Mouse (Mus musculus) common myeloid progenitor, adult 5-6 weeks (primary cell): ENCODE measurements at regions not wholly inside any gene's neighbourhood (a gene's known extent, or its start where the extent isn't known, plus 50 kb on each side); places are given as distances from the start of the nearest gene placed in this dataset.
A peak's percentile ranks its signal among the peaks of the same experiment; 100 is the strongest.
"Not testable (repeated sequence)": the region's sequence is repeated elsewhere in the genome, so short reads cannot be mapped to it uniquely, and the experiment has no call there.

Source experiments
- ATAC-seq: replicated peaks from 2 replicates; pipeline ENCODE4 v1.8.0; 2016; ENCODE audit warnings: low read depth, mild to moderate bottlenecking, moderate TSS enrichment, inconsistent platforms; ENCODE audit not compliant: poor library complexity, severe bottlenecking

- ATAC-seq: not testable (repeated sequence)
These were observed 51.8 kb downstream of the Teddm3 start for GRCm38 (mm10) chr16:21102033-21102432.

DNA sequence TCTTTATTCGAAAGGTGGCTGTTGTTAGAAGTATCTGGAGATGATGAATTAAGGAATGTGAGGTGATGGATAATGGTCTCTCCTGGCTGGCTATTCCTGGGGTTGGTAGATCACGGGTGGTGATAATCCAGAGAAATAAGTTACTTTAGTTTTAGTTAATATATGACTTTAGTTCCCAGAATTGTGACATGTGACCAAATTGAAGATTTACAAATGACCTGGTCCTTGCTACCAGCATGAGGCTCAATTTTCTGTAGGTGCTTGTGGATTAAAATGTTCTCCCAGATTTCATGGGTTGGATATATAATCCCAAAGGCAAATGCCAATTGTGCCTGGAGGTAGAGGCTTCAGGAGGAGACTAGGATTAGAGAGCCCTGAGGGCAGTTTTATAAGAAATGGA, 53.7 kb downstream of the Teddm3 start:
- ATAC-seq: not testable (repeated sequence)

DNA sequence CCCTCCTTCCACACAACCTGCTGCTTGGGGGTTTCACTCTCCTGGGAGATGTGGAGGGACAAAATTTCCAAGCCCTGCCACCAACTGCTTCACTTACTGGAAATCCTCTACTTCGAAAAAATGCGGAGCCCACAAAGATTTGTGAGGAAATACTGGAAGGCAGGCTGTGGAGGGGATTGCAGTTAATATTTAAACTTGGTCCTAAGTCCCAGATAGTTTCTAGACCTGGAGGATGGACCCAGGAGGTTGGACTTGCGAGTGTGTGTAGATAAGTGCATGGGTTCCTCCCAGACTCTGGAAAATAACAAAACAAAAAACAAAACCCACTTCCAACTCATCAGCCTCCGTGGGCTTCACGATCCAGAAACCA, 79.0 kb downstream of the Teddm3 start:
- no peak for ATAC-seq

DNA sequence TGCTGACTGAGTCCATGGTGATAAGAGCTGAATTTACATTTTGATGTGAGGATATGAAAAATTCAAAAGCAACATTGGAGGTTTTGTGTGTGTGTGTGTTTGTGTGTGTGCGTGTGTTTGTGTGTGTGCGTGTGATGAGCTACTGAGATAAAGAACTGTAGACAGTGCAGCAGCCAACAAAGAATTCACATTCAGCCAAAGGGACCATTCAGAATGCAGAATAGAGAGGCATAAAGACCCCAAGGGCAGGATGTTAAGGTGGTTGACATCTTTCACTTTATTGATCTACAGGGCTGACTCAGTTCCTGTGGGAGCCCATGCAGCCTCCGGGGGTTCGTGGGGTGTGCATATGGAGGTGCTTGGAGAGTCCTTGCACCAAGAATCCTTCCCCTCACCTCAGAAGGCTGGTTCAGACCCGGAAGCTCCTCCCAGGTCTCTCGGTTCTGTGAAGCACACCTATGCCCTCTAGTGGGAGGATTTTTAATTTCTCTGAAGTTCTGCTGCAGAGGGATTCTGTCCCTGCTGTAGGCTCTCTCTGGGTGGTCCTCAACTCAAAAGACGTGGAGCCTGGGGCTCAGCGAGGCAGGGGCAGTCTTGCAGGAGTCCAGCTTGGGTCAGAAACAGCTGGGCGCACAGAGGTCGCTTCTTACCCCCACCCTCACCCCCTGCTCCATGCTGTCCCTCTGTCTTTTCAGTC, 79.6 kb downstream of the Teddm3 start:
- ATAC-seq: peak; percentile 94

GRCm38 (mm10) chr16:21060211-21060610, 93.6 kb downstream of the Teddm3 start:
- no peak for ATAC-seq

DNA sequence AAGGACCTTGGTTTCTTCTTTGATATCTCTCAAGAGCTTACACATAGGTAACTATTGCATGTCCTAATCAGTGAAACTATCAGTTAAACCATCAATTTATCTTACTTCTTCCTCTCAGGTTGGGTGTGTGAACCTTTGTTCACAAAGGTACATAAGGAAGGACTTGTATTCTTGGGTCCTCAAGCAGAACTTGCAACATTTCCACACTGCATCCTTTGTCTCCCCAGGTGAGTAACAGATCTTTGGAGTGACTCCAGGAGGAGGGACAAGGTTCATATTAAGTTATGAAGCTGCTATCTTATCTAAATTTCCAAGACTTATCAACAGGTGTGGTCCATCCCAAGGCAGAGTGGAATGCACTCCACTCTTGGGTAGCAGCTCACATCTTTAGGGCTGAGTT, 99.0 kb downstream of the Teddm3 start:
- ATAC-seq: no peak

- ATAC-seq: peak; percentile 79
These were observed 131.7 kb downstream of the Teddm3 start for GRCm38 (mm10) chr16:21022087-21022486.

DNA sequence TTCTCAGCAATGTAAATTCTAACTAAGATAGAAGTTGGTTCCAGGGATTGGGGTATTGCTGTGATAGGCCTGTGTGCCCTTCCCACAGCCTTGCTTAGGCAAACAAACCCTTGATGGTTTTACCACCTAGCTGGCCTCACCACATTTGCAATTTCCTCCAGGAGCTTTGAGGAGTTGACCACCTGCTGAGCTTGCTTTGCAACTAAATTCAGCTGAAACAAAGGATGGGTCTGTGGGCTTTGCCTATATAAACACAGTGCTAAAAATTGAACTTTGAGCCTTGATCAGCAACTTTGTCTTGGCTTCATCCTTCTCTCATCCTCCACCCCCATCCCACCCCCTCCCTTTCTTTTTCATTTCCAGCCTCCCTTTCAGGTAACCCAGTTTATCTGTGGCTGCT, 148.9 kb downstream of the Teddm3 start:
- ATAC-seq: no peak

DNA sequence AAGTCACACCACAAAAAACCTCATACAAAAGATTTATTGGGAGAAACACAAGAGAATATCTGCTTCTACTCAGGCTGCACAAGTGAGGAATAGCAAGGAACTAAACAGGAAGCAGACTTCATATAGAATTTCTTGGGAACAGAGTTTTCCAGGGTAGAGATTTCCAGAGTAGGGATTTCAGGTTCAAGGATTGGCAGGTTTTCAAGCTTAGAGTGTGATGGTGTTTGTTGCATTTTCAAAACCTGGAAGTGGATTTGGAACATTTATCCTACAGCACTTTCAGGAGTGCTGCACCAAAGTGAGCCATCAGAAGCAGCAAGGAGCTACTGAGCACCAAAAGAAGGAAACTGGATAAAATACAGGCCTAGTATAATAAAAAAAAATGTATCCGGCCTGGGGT, 152.7 kb downstream of the Teddm3 start:
- no peak for ATAC-seq

DNA sequence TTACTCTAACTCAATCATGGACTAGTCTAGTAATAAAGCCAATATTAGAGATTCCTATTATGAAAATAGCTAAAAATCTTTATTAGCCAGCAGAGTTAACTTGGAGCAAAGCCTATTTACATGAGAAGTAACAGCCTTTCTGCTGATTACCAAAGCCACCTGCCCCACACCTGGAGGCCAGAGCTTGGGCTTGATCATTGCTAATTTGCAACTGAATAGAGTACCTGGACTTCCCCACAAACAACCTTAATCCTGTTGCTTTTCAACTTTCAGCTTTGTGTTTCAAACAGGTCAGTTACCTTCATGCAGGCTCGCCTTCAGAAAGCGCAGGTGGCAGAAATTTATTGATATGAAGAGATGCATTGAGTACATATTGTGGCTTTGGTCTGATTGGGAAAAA, 163.3 kb downstream of the Teddm3 start:
- ATAC-seq: no peak

DNA sequence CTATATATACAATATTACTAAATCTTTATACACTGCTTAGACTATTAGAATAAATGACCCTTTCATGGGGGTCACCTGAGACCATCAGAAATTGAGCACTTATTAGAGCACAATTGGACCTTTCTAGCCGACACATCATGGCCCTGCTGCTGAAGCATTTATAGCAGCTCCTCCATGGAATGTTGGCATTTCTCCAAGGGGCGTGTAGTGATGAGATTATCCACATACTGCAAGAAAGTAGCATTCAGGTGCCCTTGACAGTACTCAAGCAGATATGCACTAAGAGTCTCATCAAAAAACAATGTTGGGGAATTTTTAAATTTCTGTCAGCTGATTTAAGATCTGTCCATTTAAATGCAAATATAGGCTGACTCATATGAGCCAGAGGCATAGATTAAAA, 178.4 kb downstream of the Teddm3 start:
- ATAC-seq: no peak

DNA sequence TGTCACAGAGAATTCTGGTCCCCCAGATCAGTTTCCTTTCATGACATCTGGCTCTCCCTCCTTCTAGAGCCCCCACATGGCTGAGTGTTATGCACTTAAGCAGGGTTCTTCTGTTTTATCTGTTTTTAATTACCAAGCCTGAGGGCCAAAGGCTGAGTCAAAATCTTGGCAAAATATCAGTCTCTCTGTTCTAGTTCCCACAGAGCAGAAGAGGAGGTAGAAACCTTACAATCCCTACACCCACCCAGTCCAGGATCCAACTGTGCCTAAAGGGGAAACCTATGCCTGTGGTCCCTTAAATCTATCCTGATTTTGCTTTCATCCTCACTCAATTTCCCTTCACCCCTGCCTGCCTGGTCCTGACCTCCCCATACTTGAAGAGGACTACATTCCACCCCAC, 181.4 kb downstream of the Teddm3 start:
- no peak for ATAC-seq

GRCm38 (mm10) chr16:20958905-20959304, 194.9 kb downstream of the Teddm3 start:
- no peak for ATAC-seq

GRCm38 (mm10) chr16:20936722-20937121, 202.4 kb upstream of the Thpo start:
- ATAC-seq: no peak

DNA sequence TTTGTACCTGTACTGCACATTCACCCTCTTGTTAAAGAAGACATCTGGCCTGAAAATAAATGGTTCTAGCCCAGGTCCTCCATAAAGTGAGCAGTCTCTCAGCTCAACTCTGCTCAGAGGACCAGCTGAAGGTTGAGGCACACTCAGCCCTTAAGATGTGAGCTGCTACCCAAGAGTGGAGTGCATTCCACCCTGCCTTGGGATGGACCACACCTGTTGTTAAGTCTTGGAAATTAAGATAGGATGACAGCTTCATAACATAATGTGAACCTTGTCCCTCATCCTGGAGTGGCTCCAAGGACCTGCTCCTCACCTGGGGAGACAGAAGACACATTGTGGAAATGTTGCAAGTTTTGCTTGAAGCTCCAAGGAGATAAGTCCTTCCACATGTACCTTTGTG, 200.5 kb upstream of the Thpo start:
- not testable (repeated sequence) for ATAC-seq

DNA sequence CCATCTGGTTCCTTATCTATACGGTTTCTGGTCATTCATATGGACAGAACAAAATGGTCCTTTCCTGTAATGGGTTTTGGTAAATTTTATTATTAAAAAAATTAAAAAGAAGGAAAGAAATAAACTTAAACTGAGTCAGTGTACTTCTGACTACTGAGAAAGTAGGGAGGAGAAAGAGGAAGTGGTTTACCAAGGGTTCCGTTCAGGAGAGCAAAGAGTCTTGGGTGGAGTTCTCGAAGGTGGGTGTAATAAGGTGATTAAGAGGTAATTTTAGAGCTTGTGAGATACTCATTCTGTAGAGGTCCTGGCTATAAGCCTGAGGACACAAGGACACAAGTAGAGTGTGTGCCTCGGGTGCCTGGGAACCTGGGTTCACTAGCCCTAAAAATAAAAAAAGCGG, 195.7 kb upstream of the Thpo start:
- ATAC-seq: 0 out of 2 replicates have a peak, but pooled peaks have one; percentile 63

DNA sequence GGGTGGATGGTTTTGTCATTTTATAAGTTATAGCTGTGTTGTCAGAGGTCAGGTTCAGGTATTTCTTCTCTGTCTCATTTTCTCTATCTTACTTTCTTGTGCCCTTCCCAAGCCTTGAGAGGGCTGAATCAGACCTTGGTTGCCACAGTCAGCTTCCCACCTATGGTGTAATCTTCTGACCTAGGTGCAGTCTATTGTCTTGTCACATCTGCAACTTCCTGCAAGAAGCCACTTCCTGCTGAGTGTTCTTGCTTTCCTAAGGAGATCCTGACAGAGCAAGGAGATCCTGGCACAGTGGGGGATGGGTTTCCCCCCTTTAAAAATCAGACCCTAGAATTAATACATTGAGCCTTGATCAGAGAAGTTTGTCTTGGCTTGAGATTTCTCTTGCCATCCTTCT, 191.5 kb upstream of the Thpo start:
- not testable (repeated sequence) for ATAC-seq

DNA sequence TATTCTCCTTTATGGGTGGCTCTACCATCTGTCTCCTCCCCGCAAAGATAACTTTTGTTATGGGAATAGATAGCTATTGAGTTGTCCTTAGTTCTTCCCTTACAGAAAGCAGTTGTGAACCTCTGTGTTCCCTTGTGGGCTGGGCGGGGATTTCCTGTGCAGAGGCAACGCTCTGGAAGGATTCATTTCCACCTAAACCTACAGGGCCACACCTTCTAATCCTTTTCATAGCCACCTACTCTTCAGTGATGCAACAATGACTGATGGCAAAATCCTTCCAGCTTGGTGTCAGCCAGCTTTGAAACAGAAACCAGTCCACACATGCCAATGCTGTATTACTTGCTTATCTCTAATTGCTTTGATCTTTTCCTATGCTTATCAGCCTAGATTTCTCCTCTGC, 176.6 kb upstream of the Thpo start:
- ATAC-seq: not testable (repeated sequence)

DNA sequence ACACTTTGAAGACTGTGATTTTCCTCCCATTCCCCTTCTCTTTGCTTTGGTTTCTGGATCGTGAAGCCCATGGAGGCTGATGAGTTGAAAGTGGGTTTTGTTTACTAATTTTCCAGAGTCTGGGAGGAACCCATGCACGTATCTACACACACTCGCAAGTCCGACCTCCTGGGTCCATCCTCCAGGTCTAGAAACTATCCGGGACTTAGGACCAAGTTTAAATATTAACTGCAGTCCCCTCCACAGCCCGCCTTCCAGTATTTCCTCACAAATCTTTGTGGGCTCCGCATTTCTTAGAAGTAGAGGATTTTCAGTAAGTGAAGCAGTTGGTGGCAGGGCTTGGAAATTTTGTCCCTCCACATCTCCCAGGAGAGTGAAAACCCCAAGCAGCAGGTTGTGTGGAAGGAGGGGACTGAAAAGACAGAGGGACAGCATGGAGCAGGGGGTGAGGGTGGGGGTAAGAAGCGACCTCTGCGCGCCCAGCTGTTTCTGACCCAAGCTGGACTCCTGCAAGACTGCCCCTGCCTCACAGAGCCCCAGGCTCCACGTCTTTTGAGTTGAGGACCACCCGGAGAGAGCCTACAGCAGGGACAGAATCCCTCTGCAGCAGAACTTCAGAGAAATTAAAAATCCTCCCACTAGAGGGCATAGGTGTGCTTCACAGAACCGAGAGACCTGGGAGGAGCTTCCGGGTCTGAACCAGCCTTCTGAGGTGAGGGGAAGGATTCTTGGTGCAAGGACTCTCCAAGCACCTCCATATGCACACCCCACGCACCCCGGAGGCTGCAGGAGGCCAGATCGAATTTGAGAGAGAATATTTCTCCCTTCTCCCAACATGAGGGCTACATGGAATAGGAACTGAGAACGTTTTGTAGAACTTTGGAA, 174.4 kb upstream of the Thpo start:
- peak; percentile 95 for ATAC-seq

GRCm38 (mm10) chr16:20895734-20896133, 161.4 kb upstream of the Thpo start:
- ATAC-seq: 0 out of 2 replicates have a peak, but pooled peaks have one; percentile 22

- no peak for ATAC-seq
These were observed 137.4 kb upstream of the Thpo start for GRCm38 (mm10) chr16:20871726-20872125.
